ENCODE assay signal across 9 mouse cellular contexts in genomic region chr3:101461816-101462215, GRCm38 (mm10).
DNase-seq lines count a peak whose midpoint lies in the region; ATAC-seq lines count a peak whose summit lies in the region.
"Had no signal": no experiment of that assay in that cellular context is flagged by ENCODE, and none has a peak within 500 bp of the region (broad histone marks: within the 10 kb centered on the region; RNA-seq: fewer than 3 reads in every experiment).

No protein-coding gene starts in this region.

- H3K27me3 ChIP-seq in kidney, embryonic 15.5 days = no peaks in the 10 kb centered on the region
- no peaks in the 10 kb centered on the region for H3K27me3 ChIP-seq in limb, embryonic 13.5 days

- 47% methylated on average over 8 of the region's 8 CpGs for WGBS in kidney, embryonic 15.5 days
- 35% methylated on average over 8 of the region's 8 CpGs for WGBS in limb, embryonic 13.5 days

- peaks cover 16% of the 10 kb centered on the region for H3K4me1 ChIP-seq in kidney, embryonic 15.5 days
- H3K4me1 ChIP-seq in limb, embryonic 13.5 days = peaks cover 7% of the 10 kb centered on the region

- ATAC-seq in kidney, embryonic 15.5 days (replicated peaks; ENCODE audit: low FRiP score) = no peak
- ATAC-seq in limb, embryonic 13.5 days (ENCODE audit: low FRiP score, low read depth) = no peak

- DNase-seq in kidney, postnatal 36 days = no peak
- DNase-seq in fibroblast of lung, adult 2 months (ENCODE audit: low read depth) = peak; percentile 40
- peak; percentile 67 for DNase-seq in retina, postnatal 1 day
- no peak for DNase-seq in adipocyte (ENCODE audit: low spot score)
- no peak for DNase-seq in MN1 (ENCODE audit: low spot score)
- no peak for DNase-seq in cerebellum, adult 8-10 months

- H3K36me3 ChIP-seq in kidney, embryonic 15.5 days = peaks cover 28% of the 10 kb centered on the region
- H3K36me3 ChIP-seq in limb, embryonic 13.5 days = peaks cover 51% of the 10 kb centered on the region

- no peak overlapping the region for H3K4me3 ChIP-seq in kidney, embryonic 15.5 days (replicated peaks)
- H3K4me3 ChIP-seq in limb, embryonic 13.5 days = no peak overlapping the region
- H3K4me3 ChIP-seq: megakaryocyte, embryonic 14.5 days had no signal

- no peaks in the 10 kb centered on the region for H3K9me3 ChIP-seq in kidney, embryonic 15.5 days (replicated peaks)
- peaks cover 14% of the 10 kb centered on the region for H3K9me3 ChIP-seq in limb, embryonic 13.5 days

- H3K4me2 ChIP-seq in kidney, embryonic 15.5 days = no peak overlapping the region
- H3K4me2 ChIP-seq in limb, embryonic 13.5 days (replicated peaks) = no peak overlapping the region

- H3K9ac ChIP-seq in kidney, embryonic 15.5 days = no peak overlapping the region
- H3K9ac ChIP-seq in limb, embryonic 13.5 days = 0 out of 2 replicates have a peak overlapping the region, but pooled peaks have one; percentile 1

- H3K27ac ChIP-seq in kidney, embryonic 15.5 days = peak overlapping the region; percentile 48; the same call in 1 of the 2 replicates
- H3K27ac ChIP-seq in limb, embryonic 13.5 days = peak overlapping the region; percentile 76

Comparison
In these comparisons a context has a peak if more than half of its experiments do, and no peak if none do; other contexts are left out.
1. DNase-seq: peak in fibroblast of lung, adult 2 months (single experiment) and retina, postnatal 1 day (single experiment); none in kidney, postnatal 36 days (0 of 2), adipocyte (single experiment), MN1 (single experiment) and cerebellum, adult 8-10 months (single experiment).